Mouse (Mus musculus) adrenal gland, postnatal 10 days (tissue): ENCODE measurements around the gene Timp3. TPM values are rescaled to one million over a fixed set of nuclear protein-coding genes. Genes with fewer than 3 reads are reported as not detected.

Experiments
- DNase-seq: peaks from one replicate; pipeline ENCODE4 v3.0.0; 2021; ENCODE audit warnings: mixed read lengths
- total RNA-seq, 2 experiments: library from RNA; stranded (reverse); gene quantifications; 2 replicates each; pipeline ENCODE4 v1.2.3; 2021

Gene Timp3
- total RNA-seq, 2 experiments from 2014 or later, result 209 to 211 TPM

DNA sequence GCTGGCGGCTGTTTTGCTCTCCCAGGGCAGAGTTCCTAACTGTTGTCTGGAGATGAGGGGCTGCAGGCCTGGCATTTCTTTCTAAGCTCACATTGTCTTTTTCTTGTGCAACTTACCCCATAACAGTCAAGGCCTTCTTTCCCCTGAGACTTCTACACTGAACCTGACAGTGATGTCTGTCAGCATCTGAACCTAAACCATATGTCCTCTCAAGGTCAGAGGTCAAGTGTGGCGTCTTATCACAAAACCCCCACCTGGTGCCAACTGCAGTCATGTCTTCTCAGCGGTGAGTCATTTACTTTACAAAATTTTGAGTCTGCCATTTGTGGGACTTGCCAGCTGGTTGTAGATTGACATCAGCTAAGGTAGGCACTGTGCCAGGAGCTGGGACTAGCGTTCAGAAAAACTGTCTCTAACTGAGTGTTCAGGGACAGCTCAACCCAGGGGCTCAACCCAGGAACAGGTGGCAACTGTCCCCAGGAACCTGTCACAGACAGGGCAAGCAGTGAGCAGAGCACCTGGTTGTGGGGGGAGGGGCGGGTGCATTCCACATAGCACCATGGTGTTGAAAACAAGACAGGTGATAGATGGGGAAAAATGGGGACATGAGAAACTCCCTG is 87.8 kb downstream of the Timp3 start:
- DNase-seq, result peak; percentile 44

DNA sequence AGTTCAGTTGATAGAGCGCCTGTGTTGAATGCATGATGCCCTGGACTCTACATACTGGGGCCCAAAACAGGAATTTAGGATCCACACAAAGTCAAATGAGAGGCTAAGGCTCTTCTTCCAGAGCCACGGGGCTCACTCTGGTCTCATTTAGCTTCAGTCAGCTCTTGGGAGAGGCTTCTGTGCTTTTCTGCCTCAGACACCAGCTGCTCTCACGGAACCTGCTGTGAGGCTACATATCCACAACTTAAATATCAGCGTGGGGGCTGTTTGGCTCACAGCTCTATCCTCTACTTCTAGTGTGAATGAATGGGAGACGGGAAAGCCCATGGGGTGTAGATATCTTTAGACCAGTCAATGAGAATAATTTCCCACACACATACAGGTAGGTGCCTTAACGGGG is 88.6 kb downstream of the Timp3 start:
- no peak for DNase-seq

DNA sequence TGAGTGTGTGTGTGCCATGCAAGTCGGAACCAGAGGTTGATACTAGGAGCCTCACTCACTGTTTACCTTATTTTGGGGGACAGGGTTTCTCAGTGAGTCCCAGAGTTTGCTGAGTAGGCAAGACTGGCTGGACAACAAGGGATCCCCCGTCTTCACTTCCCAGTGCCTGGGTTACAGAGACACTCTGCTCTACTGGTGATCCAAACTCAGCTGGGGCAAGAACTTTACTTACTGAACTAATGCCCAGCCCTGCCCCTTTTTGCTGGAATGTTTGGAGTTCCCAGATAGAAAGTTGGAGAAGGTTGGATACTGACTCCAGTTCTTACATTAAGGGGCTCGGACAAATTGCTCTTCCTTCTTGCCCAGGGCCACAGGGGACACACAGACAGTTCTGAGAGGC is 89.2 kb downstream of the Timp3 start:
- no peak for DNase-seq

DNA sequence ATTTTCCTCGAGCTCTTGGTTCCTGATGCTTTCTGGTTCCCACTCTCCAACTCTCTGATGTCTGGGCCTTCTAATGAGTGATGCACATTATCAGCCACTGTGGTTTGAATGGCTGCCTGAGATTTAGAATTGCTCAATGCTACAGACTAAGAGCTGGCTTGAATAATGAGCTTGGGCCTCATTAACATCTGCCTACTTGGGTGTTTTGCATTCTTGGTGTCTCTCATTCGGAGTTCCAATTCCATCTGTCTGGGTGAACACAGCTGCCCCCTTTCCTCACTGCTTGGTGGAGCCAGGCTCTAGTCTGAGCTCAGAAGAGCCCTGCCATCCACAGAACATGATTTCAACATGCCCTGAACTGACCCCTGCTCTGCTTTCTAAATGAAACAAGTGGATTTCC is 89.7 kb downstream of the Timp3 start:
- no peak for DNase-seq

DNA sequence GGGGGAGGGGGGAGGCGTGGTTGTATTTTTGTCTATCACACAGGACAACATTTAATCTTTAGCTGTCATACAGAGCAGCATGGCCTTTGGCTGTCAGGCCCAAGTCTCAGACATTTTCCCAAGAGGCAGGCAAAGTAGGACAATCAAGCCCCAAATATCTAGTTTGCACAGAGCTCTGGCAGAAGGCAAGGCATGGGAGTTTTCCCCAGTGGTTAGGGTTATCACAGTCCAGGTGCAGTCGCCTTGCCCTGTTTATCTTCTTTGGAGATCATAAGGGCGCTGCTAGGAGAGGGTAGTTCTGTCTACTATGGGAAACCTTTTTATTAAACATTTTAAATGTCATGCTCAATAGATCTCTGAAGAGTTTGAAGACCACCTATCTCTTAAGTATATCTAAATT is 92.2 kb downstream of the Timp3 start:
- no peak for DNase-seq

DNA sequence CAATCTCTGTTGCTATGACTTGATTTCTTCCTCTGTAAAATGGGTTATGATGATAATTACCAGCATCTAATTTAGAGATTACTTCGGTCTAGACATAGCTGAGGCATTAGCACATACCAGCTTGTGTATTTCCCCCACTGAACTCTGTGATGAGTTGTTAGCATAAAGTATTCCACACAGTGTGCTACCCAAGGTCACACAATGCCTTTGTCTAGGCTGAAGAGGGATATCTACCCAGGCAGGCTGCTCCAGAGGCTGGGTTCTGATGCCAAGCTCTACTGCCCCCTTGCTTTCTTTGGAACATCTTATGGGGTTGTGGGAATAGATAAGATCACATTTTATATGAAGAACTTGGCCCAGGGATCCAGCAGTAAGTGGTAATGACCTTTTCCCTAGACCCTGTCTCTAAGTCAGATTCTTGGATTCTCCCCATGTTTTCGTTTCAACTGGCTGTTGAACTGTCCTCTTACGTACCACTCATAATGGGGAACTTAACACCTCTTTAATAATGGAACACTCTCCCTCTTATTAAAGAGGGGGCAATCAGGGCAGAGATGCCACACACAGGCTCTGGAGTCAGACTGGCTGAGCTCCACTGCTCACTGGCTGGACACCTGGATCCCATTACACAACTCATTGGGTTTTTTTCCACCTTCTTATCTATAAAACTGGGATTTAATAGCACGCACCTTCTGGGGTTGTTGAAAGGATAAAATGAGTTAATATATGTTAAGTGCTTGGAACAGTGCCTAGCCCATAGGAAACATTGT is 97.6 kb downstream of the Timp3 start:
- DNase-seq, result no peak

DNA sequence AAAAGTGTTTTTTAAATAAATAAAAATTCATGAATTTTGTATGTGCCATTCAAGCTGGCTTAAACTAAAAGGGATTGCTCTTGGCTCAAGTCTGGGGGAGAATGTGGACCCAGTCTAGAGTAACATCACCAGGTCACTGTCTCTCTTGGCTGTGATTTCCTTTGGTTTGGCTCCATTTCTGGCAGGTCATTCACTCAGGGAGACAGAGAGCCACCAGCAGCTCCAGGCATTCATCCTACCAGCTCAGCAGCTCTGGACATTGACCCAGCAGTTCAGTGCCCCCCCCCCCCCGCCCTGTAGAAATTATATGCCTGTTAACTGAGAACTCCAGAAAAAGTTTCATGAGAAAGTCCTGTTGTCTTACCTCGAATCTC is 98.2 kb downstream of the Timp3 start:
- DNase-seq, result no peak

Other genes starting within 250 kb of the Timp3 start
- 1 to 10 TPM; 2.9 to 3.8 TPM for gene Syn3, start 198.5 kb downstream of the Timp3 start, total RNA-seq